Mouse (Mus musculus) c-Kit-negative CD71-positive TER-119-positive erythroid progenitor cells, embryonic 14.5 days (primary cell): Measurements from ENCODE around the gene Ch25h.

Experiments
- DNase-seq: peaks from one replicate; pipeline ENCODE4 v3.0.0-alpha.2; 2013; ENCODE audit warnings: low read depth, low spot score

Gene Ch25h

DNA sequence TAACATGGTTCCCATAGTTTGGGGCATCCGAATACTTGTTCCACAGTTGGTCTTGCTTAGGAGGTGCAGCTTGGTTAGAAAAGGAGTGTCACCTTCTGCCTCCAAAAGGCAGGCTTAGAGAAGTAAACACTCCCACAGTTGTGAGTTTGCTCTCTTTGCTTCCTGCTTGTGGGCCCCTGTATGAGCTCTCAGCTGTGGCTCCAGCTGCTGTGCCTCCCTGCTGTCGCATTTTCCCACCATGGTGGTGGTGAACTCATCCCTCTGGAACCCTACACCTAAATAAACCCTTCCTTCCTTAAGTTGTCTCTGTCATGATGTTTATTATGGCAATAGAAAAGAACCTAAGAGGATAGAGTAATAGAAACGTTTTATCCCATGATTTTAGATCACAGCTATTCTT is 6.2 kb downstream of the Ch25h start:
- DNase-seq = no peak

DNA sequence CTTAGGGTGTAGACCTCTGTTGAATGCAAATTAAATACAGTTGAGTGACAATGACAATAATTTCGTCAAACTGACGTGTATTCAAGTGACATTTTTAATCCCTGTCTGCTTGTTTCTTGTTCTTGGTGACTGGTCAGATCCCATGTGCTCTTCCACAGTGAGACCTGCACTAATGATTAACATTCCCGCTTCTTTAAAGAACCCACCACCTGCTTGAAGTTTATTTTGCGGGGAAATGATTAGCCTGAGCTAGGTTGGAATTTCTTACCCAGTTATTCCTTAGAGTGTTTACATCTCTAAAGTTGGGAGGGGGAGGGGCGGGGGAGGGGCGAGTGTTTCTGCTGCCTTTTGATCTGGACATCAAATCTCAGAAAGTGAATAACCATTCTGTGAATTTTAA is 6.7 kb downstream of the Ch25h start:
- no peak for DNase-seq

DNA sequence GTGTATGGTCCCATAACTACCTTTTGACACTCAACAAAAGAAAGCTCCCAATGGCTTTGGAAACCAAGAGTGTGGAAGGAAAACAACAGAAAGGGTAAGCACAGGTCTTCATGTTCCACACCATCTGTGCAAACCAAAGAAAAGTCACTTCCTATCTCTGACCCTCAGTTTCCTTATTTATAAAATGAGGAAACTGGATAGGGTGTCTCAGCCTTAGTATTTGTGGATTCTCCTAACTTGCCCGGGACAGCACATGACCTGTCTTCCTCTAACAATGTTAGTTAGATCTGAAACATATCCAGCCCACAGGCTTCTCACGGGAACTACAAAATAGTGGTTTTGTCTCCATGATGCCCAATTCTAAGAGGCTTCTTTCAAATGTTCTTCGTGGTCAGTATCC is 10.5 kb downstream of the Ch25h start:
- no peak for DNase-seq

DNA sequence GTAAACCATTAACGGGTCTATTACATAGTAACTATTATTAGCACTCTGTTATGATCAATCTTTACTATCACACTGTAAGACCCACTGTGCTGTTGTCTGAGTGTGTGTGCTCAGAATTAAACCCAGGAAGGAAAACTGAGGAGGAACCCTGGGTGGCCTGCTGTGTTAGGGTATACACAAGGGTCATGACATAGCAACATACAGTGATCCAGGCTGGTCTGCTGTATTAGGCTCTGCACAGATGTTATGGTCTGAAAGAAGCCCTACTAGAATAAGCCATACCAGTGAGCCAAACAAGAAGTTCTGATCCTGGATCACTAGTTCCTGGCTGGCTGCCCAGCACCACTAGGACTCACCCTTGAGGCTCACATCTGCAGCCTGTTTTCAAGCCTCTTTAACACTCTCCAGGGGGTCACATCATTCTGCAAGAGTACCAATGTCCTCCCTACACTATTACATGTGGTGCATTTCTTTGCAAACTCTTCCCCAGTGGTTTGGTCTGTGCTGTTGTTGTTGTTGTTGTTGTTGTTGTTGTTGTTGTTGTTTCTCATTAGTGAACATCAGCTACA is 13.4 kb downstream of the Ch25h start:
- DNase-seq = no peak

DNA sequence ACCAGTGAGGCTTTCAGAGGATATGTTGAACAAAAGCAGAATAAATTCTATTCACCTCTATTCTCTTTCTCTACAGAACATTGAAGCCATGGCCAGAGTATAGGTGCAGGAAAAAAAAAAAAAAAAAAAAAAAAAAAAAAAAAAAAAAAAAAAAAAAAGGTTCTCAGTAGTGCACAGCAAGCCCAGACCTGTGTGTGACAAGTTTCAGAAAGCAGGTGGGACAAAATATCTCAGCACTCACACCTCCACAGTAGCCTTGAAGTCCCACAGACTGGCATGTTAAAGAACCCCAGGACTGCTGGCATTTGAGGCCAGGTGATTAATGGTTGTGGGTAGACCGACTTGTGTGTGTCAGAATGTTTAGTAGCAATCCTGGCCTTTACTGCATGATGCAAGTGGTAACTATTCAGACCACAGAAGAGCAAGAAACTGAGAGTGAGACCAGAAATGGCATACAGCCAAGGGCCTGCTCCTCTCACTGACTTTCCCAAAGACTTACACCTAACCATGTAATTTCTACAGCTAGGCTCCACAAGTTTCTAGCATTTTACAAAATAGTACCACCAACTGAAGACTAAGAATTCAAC is 24.1 kb downstream of the Ch25h start:
- no peak for DNase-seq

DNA sequence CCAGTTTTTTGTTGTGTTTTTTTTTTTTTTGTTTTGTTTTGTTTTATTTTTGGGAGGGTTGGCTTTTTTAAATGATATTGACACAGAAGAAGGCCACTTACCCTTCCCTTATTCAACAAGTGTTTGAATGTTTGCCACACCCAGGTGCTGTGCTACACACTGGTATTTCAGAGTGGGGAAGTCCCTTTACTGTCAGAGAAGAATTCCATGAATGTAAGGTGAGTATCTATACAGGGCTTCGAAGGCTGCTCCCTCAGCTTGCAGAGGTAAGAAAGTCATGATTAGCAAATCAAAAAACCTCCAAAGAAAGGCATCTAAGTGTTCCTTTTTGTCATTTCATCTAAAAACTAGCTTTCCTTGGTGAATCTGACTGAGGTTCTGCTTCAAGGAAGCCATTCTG is 26.1 kb downstream of the Ch25h start:
- no peak for DNase-seq

DNA sequence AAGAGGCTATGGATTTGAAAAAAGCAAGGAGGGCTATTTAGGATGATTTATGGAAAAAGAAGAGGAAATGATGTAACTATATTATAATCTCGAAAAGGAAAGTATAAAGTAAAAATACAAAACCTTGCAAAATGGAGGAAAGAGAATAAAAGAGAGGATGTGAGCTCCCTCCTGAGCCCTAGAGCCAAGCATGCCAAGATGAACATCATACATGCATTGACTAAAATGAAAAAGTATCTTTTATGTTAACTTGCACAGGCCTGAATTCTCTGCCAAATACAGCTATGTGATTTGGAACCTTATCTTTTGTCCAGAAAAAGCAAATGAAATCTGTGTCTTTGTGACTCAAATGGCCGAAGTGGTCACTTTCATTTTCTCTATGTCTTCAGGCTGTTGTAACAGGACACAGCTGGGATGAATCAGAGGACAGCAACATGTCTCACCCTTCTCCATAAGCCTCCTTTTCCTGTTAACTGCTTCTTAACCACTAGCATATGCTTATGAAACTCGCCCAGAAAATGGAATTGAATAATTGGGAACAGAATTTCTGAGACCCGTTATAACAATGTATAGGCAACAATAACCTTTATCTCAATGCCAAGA is 29.5 kb downstream of the Ch25h start:
- no peak for DNase-seq

DNA sequence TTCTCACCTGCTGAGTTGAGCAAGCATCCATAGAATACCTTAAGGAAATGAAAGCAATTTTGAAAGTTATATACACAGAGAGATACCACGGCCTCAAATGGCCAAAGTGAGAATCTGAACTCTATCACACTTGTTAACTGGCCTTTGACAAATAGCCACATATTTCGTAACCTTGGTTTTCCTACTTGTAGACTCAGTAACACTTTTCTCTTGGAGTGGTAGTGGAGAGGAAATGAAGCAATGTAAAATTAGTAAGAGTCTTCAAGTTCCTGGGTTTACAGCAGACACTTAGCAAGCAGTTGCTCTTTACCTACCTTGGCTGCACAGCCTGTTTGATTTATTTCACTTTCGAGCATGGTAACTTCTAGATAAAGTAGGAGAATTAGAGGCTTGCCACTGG is 30.2 kb downstream of the Ch25h start:
- no peak for DNase-seq

DNA sequence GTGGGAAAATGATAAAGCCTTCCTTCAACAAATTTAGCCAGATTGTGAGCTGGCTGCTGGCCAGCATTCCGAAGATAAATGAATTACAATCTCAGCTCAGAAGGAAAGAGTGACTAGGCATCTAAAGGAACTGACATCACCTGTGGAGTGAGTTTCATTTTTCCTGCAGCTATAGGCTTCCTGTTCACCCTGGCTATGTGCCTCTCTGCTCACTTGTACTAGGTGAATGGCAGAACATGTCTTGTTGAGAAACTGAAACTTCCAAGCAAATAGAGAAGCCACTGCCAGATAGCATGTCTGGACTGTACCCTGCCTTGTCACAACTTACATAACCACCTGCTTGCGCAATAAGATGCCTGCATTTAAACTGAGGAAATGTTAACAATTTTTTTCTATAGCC is 33.0 kb downstream of the Ch25h start:
- DNase-seq = no peak

DNA sequence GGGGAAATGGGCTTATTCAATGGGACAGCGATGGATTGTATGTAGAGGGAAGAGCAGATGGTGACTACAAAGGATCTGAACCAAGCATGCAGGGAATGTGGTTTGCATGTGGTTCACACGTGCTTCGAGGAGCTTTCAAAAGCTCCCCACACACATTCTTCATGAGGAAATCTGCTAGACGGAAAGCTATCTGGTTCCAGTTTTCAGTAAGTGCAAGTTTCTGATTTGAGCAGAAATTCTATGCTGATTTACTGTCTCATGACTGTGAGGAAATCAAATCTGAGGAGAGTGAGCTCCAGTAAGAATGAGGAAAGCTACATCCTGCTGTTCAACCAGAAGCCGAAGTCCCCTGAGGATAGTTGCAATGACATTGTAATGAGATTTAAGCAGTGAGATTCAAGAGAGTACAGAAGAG is 39.8 kb downstream of the Ch25h start:
- DNase-seq = no peak

DNA sequence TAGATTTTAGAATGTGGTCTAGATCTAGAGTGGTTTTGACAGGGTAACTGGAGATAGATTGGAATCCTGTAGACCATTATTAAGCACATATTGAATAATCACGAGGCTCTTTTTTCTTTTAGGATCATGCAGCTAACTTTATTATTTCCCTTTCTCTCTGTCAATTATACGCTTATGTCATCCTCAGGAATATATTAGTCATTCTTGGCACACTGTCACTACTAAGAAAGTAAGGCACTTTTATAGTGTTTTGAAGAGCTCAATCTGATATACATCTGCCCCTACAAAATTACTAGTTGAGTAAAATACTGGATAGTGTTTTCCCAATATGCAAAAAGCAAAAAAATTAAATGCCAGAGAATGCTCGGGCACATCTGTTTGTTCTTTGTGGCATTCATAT is 43.6 kb downstream of the Ch25h start:
- no peak for DNase-seq

DNA sequence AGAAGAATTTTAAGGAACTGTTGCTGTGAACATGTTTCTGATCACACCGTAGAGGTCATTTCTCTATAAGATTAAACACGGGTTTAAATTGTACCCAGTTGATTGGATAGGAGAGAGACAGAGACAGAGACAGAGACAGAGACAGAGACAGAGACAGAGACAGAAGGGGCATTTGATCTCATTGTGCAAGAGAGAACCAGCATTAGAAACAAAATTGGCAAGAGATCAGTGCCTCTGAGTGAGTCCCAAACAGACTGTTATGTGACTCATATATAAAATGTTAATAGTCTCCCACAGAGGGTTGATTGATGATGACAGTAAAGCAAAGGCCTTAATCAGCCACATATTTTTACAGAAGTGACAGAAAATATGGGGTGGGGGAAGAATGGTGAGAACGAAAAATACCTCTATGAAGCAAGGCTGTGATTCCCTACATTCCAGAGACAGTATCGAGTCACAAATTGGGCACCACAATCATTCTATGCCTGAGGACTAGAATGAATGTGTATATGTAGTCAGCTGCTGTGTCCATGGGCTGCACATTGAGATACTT is 51.1 kb downstream of the Ch25h start:
- no peak for DNase-seq
